Mouse (Mus musculus): ENCODE data around the gene Ablim1. TPM values are rescaled to one million over a fixed set of nuclear protein-coding genes. Genes with fewer than 3 reads are reported as not detected.

Ablim1 gene
- polyA plus RNA-seq, 1 experiment from 2014 or later = 48.0 TPM

GRCm38 (mm10) chr19:57320656-57321382 lies 6.1 kb upstream of the Ablim1 start:
- WGBS = 83% methylated on average over 9 of the region's 9 CpGs

GRCm38 (mm10) chr19:57316597-57316996 lies 1.9 kb upstream of the Ablim1 start:
- no peak for ATAC-seq (ENCODE audit: low read depth)
- H3K4me3 ChIP-seq = no peak overlapping the region
- WGBS = 89% methylated on average over 3 of the region's 3 CpGs
- H3K4me2 ChIP-seq = no peak overlapping the region
- H3K4me1 ChIP-seq (replicated peaks) = peaks cover 19% of the 10 kb centered on the region; the same call in 1 of the 2 replicates
- no peak overlapping the region for H3K9ac ChIP-seq
- H3K36me3 ChIP-seq = no peaks in the 10 kb centered on the region
- no peaks in the 10 kb centered on the region for H3K9me3 ChIP-seq
- peaks cover 16% of the 10 kb centered on the region for H3K27me3 ChIP-seq
- no peak overlapping the region for H3K27ac ChIP-seq (replicated peaks)

More at GRCm38 (mm10) chr19:57320656-57321382, 6.1 kb upstream of the Ablim1 start:
- no peak for ATAC-seq (ENCODE audit: low read depth)
- peaks cover 7% of the 10 kb centered on the region; the same call in 1 of the 2 replicates for H3K27me3 ChIP-seq
- no peak overlapping the region for H3K4me2 ChIP-seq
- no peaks in the 10 kb centered on the region for H3K36me3 ChIP-seq
- no peaks in the 10 kb centered on the region for H3K9me3 ChIP-seq
- H3K27ac ChIP-seq (replicated peaks) = no peak overlapping the region
- no peak overlapping the region for H3K9ac ChIP-seq
- no peaks in the 10 kb centered on the region for H3K4me1 ChIP-seq (replicated peaks)
- no peak overlapping the region for H3K4me3 ChIP-seq

GRCm38 (mm10) chr19:57315013-57315565 lies 370 bp upstream of the Ablim1 start:
- peak overlapping the region; percentile 82 for H3K27ac ChIP-seq (replicated peaks)
- ATAC-seq (ENCODE audit: low read depth) = peak; percentile 62
- H3K4me2 ChIP-seq = peak overlapping the region; percentile 86
- peak overlapping the region; percentile 83 for H3K9ac ChIP-seq
- WGBS = 42% methylated on average over 11 of the region's 11 CpGs
- peak overlapping the region; percentile 59 for H3K4me3 ChIP-seq
- no peaks in the 10 kb centered on the region for H3K36me3 ChIP-seq
- no peaks in the 10 kb centered on the region for H3K9me3 ChIP-seq
- peaks cover 19% of the 10 kb centered on the region; the same call in 1 of the 2 replicates for H3K4me1 ChIP-seq (replicated peaks)
- H3K27me3 ChIP-seq = peaks cover 16% of the 10 kb centered on the region

- Histone ChIP-seq H3K36me3 (no peaks in the 10 kb centered on the region), H3K4me1 (replicated peaks) (peaks cover 19% of the 10 kb centered on the region; the same call in 1 of the 2 replicates), H3K27me3 (peaks cover 16% of the 10 kb centered on the region), H3K9me3 (no peaks in the 10 kb centered on the region), H3K4me2 (peak overlapping the region; percentile 86), H3K4me3 (peak overlapping the region; percentile 59), H3K27ac (replicated peaks) (peak overlapping the region; percentile 82), H3K9ac (peak overlapping the region; percentile 83)
- 62% methylated on average over 3 of the region's 3 CpGs for WGBS
- no peak for ATAC-seq (ENCODE audit: low read depth)
These were observed 801 bp downstream of the Ablim1 start for GRCm38 (mm10) chr19:57313891-57314345.

- Histone ChIP-seq H3K4me3 (peak overlapping the region; percentile 59; the same call in 1 of the 2 replicates), H3K36me3 (no peaks in the 10 kb centered on the region), H3K27me3 (peaks cover 16% of the 10 kb centered on the region), H3K9ac (no peak overlapping the region), H3K9me3 (no peaks in the 10 kb centered on the region), H3K4me2 (peak overlapping the region; percentile 86), H3K4me1 (replicated peaks) (peaks cover 19% of the 10 kb centered on the region; the same call in 1 of the 2 replicates), H3K27ac (replicated peaks) (no peak overlapping the region)
- ATAC-seq (ENCODE audit: low read depth) = no peak
- 73% methylated on average over 10 of the region's 10 CpGs for WGBS
These were observed 1.5 kb downstream of the Ablim1 start for GRCm38 (mm10) chr19:57313226-57313625.

GRCm38 (mm10) chr19:57309980-57310379 lies 4.7 kb downstream of the Ablim1 start:
- no peak overlapping the region for H3K9ac ChIP-seq
- H3K27me3 ChIP-seq = peaks cover 9% of the 10 kb centered on the region
- no peak overlapping the region for H3K4me3 ChIP-seq
- no peak overlapping the region for H3K27ac ChIP-seq (replicated peaks)
- no peaks in the 10 kb centered on the region for H3K9me3 ChIP-seq
- WGBS = 74% methylated on average over 4 of the region's 4 CpGs
- H3K36me3 ChIP-seq = no peaks in the 10 kb centered on the region
- H3K4me1 ChIP-seq (replicated peaks) = peaks cover 16% of the 10 kb centered on the region; the same call in 1 of the 2 replicates
- H3K4me2 ChIP-seq = no peak overlapping the region
- no peak for ATAC-seq (ENCODE audit: low read depth)

GRCm38 (mm10) chr19:57306601-57307000 lies 8.1 kb downstream of the Ablim1 start:
- H3K4me2 ChIP-seq = no peak overlapping the region
- no peaks in the 10 kb centered on the region for H3K36me3 ChIP-seq
- no peak overlapping the region for H3K27ac ChIP-seq (replicated peaks)
- H3K4me3 ChIP-seq = no peak overlapping the region
- 68% methylated on average over 4 of the region's 4 CpGs for WGBS
- no peak overlapping the region for H3K9ac ChIP-seq
- no peaks in the 10 kb centered on the region; the same call in 1 of the 2 replicates for H3K4me1 ChIP-seq (replicated peaks)
- no peaks in the 10 kb centered on the region for H3K9me3 ChIP-seq
- no peaks in the 10 kb centered on the region for H3K27me3 ChIP-seq
- no peak for ATAC-seq (ENCODE audit: low read depth)

GRCm38 (mm10) chr19:57305972-57306371 lies 8.7 kb downstream of the Ablim1 start:
- Histone ChIP-seq H3K27me3 (no peaks in the 10 kb centered on the region), H3K4me2 (no peak overlapping the region), H3K27ac (replicated peaks) (no peak overlapping the region), H3K9me3 (no peaks in the 10 kb centered on the region), H3K36me3 (no peaks in the 10 kb centered on the region), H3K9ac (no peak overlapping the region), H3K4me1 (replicated peaks) (no peaks in the 10 kb centered on the region; the same call in 1 of the 2 replicates), H3K4me3 (no peak overlapping the region)
- no peak for ATAC-seq (ENCODE audit: low read depth)
- 82% methylated on average over 8 of the region's 8 CpGs for WGBS

- no peak for ATAC-seq (ENCODE audit: low read depth)
- H3K4me3 ChIP-seq = no peak overlapping the region
- 71% methylated on average over 2 of the region's 2 CpGs for WGBS
- H3K27ac ChIP-seq (replicated peaks) = no peak overlapping the region
- no peaks in the 10 kb centered on the region for H3K9me3 ChIP-seq
- H3K27me3 ChIP-seq = no peaks in the 10 kb centered on the region
- no peaks in the 10 kb centered on the region for H3K36me3 ChIP-seq
- H3K9ac ChIP-seq = no peak overlapping the region
- no peaks in the 10 kb centered on the region; the same call in 1 of the 2 replicates for H3K4me1 ChIP-seq (replicated peaks)
- H3K4me2 ChIP-seq = no peak overlapping the region
These were observed 10.1 kb downstream of the Ablim1 start for GRCm38 (mm10) chr19:57304666-57305065.

- ATAC-seq (ENCODE audit: low read depth) = no peak
These were observed 12.7 kb downstream of the Ablim1 start for GRCm38 (mm10) chr19:57301961-57302395.

GRCm38 (mm10) chr19:57298006-57298405 lies 16.7 kb downstream of the Ablim1 start:
- Histone ChIP-seq H3K27me3 (no peaks in the 10 kb centered on the region), H3K27ac (replicated peaks) (no peak overlapping the region), H3K9ac (no peak overlapping the region), H3K36me3 (no peaks in the 10 kb centered on the region), H3K4me3 (no peak overlapping the region), H3K4me2 (no peak overlapping the region), H3K4me1 (replicated peaks) (no peaks in the 10 kb centered on the region; the same call in 1 of the 2 replicates), H3K9me3 (no peaks in the 10 kb centered on the region)
- WGBS = 84% methylated on average over 5 of the region's 5 CpGs
- no peak for ATAC-seq (ENCODE audit: low read depth)

More at GRCm38 (mm10) chr19:57301961-57302395, 12.7 kb downstream of the Ablim1 start:
- 64% methylated on average over 12 of the region's 12 CpGs for WGBS
- Histone ChIP-seq H3K36me3 (no peaks in the 10 kb centered on the region), H3K9me3 (no peaks in the 10 kb centered on the region), H3K27ac (replicated peaks) (no peak overlapping the region), H3K4me3 (no peak overlapping the region), H3K9ac (no peak overlapping the region), H3K4me1 (replicated peaks) (no peaks in the 10 kb centered on the region; the same call in 1 of the 2 replicates), H3K27me3 (no peaks in the 10 kb centered on the region), H3K4me2 (no peak overlapping the region)

GRCm38 (mm10) chr19:57297447-57297846 lies 17.3 kb downstream of the Ablim1 start:
- ATAC-seq (ENCODE audit: low read depth) = no peak
- WGBS = 88% methylated on average over 9 of the region's 9 CpGs
- Histone ChIP-seq H3K9ac (no peak overlapping the region), H3K9me3 (no peaks in the 10 kb centered on the region), H3K4me1 (replicated peaks) (no peaks in the 10 kb centered on the region; the same call in 1 of the 2 replicates), H3K27me3 (no peaks in the 10 kb centered on the region), H3K36me3 (no peaks in the 10 kb centered on the region), H3K4me2 (no peak overlapping the region), H3K27ac (replicated peaks) (no peak overlapping the region), H3K4me3 (no peak overlapping the region)
